Mouse (Mus musculus) heart, adult 18-20 months (tissue): ENCODE results near the gene Flii. TPM values are rescaled to one million over a fixed set of nuclear protein-coding genes. Genes with fewer than 3 reads are reported as not detected.

Experiments
- DNase-seq, 2 experiments: peaks; one replicate each; pipeline ENCODE4 v3.0.0; 2021 to 2022; ENCODE audit warnings: mixed read lengths in 1 of 2
- total RNA-seq, 2 experiments: library from RNA; stranded (reverse); gene quantifications; 2 replicates each; pipeline ENCODE4 v1.2.3; 2021

The Flii gene
- total RNA-seq, 2 experiments from 2014 or later = 124 to 129 TPM

DNA sequence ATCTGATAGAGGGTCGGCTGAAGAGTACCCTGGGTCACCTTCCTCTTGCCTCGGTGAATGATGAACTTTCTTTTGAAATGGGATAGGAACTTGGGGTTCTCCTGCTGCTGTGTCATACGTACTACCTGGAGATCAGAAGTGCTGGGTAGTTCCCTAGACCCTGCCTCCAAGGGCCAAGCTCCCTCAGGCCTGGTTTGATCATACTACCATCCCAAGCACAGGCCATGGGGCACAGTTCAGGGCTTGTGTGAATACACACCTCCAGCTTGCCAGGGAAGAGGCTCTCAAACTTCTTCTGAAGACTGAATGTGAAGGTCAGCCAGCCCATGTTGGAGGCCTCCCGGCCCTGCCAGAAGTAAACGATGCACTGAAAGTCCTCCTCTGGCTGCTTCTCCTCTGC is 11.2 kb downstream of the Flii start:
- DNase-seq = no peak

DNA sequence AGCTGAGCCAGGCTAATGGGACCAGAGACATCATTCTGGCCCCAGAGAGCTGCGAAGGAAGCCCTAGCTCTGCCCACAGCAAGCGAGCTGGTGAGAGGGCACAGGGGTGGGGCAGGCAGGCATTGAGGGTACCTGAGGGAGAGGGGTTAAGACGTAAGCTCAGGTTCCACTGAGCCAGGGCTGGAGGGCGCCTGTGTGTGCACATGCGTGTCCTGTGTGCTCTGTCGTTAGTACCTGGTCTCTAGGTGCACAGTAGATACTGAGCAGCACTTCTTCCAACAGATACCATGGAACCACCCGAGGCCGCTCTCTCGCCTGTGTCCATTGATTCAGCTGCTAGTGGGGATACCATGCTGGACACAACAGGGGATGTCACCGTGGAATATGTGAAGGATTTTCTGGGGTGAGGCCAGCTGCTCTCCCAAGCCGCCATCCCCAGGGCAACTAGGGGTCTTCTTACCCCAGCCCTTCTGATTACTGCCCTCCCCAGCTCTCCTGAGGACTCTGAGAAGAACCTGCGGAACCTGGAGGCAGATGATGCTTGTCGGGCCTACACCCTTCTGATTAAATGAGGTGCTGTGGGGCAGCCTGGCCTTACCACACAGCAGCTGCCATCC is 14.3 kb downstream of the Flii start:
- no peak for DNase-seq

DNA sequence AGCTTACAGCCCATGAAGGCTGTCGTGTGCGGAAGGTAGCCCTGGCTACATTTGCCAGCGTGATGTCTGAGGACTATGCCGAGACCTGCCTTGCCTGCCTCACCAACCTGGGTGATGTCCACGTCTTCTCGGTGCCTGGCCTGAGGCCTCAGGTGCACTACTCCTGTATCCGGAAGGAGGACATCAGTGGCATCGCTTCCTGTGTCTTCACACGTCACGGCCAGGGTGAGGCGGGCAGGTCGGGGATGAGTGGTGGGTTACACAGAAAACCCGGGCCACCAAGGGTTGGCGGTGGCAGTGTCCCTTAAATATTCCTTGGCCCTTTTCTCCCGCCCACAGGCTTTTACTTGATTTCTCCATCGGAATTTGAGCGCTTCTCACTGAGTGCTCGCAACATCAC is 15.0 kb downstream of the Flii start:
- DNase-seq = no peak

DNA sequence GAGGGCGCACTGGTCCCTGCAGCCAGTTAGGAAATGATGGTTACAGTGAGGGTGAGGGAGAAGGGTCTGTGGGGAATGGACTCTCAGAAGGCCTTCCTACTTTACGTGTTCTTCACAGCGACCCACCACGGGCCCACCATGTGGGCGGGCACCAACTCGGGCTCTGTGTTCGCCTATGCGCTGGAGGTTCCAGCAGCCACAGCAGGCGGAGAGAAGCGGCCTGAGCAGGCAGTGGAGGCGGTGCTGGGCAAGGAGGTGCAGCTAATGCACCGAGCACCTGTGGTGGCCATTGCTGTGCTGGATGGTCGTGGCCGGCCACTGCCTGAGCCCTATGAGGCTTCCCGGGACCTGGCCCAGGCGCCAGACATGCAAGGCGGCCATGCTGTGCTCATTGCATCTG is 15.8 kb downstream of the Flii start:
- no peak for DNase-seq

DNA sequence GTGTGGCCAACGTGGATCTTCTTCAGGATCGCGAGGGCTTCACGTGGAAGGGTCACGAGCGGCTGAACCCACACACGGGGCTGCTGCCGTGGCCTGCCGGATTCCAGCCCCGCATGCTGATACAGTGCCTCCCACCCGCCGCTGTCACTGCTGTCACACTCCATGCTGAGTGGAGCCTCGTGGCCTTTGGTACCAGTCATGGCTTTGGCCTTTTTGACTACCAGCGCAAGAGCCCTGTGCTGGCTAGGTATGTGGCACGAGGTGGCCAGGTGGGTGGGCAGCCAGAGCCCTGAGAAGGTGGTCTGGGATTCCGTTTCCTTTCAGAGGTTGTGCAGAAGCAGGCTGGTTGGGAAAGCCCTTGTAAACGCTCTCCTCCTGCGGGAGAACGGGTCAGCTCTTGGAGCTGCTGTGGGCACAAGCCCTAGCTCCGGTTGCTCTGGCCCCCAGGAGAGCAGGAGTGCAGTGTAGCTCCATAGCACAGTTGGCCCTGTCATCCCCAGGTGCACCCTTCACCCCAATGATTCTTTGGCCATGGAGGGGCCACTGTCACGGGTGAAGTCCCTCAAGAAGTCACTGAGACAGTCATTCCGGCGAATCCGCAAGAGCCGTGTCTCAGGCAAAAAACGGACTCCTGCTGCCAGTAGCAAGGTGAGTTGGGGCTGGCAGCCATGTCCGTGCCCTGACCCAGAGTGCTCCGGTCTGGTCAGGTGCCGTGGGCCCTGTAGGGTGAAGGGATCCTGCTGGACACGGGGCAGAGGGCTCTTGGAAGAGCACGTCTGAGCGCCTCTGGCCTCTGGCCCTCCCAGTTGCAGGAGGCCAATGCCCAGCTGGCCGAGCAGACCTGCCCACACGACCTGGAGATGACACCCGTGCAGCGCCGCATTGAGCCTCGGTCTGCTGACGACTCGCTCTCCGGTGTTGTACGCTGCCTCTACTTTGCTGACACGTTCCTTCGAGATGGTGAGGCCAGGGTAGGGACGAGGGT is 17.3 kb downstream of the Flii start:
- DNase-seq = peak; percentile 2 to 3

DNA sequence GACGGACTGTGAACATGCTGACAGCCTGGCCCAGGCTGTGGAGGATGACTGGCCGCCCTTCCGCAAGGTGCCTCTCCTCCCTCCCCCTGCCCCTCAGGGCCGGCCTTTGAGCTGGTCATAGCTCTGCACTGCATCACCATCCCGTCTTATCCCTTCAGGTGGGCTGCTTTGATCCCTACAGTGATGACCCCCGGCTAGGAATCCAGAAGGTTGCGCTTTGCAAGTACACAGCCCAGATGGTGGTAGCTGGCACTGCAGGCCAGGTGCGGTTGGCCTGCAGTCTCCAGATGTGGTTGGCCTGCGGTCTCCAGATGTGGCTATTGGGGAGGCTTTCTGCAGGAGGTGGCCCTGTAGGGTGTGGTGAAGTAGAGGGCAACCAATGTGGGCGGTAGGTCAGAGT is 18.4 kb downstream of the Flii start:
- peak; percentile 2 to 9 for DNase-seq

DNA sequence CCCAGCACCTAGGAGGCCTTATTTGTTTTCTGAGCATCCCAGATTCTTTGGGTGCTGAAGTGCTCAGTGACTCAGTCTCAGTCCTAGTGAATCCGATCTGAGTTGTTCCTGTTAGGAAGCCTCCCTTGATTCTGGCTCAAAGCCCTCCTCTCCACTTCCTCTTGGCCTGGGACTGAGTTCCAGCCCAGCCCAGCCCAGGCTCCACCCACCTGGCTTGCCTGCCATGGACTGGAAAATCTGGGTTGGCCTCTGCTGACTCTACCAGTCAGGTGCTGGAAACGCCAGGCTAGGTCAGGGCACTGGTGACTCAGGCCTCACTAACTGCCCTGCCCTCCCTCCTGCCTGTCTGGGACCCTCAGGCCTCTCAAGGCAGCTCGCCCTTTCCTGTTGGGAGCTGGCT is 19.4 kb downstream of the Flii start:
- DNase-seq = peak; percentile 95 to 96

DNA sequence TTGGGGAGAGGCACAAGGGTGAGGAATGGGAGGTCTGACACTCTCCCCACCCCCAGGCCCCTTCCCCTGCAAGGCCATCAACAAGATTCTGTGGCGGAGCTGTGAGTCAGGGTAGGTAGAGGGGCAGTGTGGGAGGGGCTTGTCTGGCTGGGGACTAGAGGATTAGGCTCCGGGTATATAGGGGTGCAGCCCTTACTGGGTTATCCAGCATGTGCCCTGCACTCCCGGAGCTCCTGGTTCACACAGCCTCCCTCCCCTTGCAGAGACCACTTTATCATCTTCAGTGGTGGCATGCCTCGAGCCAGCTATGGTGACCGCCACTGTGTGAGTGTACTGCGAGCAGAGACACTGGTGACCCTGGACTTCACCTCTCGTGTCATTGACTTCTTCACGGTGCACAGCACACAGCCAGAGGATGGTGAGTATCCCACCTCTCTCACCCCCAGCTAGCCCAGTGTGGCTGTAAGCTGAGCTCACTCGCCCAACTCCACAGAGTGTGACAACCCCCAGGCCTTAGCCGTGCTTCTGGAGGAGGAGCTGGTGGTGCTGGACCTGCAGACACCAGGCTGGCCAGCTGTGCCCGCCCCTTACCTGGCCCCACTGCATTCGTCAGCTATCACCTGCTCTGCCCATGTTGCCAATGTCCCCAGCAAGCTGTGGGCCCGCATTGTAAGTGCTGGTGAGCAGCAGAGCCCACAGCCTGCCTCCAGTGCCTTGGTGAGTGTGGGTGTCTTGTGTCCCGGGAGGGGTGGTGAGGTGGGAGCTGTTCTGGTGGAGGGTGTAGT is 20.2 kb downstream of the Flii start:
- peak in 1 of 2 experiments; percentile 6 for DNase-seq

DNA sequence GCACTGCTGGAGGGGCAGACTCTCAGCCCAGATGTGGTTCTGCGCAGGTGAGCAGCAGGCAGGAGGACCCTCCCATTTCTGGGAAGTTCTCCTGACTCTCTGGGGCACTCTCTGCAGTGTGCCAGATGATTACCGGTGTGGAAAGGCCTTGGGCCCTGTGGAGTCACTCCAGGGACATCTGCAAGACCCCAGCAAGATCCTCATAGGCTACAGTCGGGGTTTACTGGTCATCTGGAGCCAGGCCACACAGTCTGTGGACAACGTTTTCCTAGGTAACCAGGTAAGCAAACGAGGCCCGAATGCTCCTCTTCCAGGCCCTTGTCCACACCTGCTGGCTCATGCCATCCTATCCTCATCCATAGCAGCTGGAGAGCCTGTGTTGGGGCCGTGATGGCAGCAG is 21.0 kb downstream of the Flii start:
- DNase-seq = peak in 1 of 2 experiments; percentile 0

DNA sequence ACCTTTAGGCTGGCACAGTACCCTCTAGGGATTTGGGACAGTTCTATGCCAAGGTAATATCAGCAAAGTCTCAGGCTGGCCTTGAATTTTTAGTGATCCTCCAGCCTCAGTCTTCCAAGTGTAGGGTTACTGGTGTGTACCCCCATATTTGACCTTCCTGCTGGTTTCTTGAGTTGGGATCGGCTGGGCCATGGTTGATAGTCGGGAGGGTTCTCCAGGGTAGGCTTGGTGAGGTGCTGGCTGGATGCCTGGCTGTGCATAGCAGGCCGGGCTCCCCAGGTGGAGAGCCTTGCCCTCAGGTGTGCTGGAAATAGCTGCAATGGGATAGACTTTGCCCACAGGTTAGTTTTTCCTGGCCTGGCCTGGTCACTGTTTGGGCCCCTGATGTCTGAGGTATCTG is 21.8 kb downstream of the Flii start:
- peak in 1 of 2 experiments; percentile 2 for DNase-seq

DNA sequence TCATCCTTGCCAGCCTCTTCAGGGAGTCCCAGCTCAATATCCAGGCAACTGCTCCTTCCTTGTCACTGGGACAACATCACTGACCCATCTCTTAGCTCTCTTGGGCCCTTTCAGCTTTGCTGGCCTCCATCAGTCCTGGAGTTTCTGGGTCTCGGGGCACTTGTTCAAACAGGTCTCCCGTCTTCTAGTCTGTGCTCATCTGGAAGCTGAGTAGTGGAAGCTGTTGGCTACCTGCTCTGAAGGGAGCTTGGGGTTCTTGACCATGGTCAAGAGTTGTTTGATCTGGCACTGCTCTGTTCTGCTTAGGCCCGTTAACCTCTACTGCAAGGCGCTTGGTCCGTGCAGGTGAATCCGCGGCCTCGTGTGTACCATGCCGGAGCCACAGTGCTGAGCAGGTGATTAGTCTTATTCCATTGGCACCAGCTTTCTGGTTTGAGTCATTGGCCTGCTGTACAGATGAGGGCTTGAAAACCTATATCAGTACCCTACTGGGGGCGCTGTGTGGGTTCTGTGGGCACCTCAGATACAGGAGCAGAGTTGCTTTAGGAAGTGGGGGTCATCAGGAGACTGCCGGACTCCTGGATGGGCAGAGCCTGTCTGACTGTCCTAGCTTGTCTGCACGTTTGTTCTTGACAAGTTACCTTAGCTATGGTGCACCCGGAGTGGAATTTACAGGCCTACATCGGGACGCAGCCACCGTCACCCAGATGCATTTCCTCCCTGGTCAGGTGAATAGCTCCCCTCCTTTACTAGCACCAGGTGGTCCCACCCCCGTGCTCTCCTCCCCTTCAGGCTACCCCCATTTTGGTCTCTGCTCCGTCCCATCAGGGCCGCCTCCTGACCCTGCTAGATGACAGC is 22.8 kb downstream of the Flii start:
- peak; percentile 1 to 3 for DNase-seq

DNA sequence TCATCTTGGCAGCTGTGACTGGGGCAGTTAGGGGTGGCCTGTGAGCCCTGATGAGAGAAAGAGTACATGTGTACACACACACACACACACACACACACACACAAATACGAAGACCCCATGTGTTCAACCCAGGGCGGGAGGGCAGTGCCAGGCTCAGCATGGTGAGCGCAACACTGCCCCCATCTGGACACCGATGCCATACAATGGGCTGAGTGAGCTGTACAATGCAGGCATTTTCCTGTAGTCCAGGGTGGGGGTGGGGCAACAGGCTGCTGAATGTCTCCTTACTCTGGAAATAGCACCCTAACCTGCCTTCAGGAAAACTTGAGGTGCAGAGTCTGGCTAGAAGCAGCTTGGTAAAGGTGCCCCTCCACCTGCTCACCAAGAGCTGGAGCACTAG is 23.9 kb downstream of the Flii start:
- DNase-seq = peak; percentile 50 to 59

DNA sequence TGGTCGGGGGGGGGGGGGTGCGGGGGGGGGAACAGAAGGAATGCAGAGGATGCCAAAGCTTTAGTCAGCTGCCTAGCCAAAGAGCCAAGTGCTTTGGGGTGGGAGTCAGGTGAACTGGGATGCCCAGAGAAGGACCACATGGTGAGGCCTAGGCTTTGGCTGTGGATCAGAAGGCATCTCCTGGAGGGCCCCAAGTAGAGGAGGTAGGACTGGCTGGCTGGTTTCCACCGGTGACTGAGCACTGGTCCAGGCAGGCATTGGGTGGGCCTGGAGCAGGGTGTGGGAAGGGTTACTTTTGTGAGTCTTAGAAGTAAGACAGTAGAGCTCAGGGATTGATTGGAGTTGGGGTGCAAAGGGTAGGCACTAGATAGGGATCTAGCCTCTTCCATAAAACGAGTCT is 25.5 kb downstream of the Flii start:
- DNase-seq = peak; percentile 1 to 13

DNA sequence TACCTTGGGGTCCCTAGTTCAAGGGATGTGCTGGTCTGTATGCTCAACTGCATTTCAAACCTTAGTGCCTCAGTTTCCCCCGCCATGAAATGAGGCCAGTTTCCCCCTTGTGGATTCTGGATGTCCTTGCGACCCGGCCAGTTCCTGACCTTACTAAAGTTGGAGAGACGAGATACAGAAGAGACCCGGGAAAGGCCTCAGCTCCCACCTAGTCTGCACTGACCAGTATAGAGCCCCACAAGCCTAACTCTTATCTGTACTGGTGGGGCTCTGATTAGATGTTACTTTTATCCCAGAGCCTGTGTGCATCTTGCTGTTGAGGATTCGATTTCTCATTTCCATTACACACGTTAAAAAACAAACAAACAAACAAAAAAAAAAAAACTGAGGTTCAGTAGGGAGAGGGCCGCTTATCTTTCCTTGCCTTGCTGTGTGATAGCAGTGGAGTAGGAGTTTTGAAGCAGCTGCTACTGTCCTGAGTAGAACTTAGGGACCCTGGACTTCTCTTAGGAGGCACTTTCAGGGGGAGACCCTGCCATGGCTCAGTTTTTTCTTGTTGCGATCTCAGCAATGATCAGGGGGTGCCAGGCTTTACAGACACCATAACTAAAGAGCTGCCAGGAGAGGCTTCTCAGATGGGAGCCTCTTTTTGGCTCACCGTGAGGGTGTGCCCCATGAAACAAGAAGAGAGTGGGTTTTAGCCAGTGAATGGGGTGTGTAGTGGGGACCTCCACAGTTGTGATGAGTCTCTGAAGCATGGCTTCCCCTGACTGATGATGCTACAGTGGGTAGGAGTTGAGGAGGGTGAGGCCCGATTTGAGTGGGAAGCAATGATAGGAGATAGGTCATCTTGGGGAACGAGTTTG is 26.5 kb downstream of the Flii start:
- DNase-seq = peak; percentile 2 to 7

DNA sequence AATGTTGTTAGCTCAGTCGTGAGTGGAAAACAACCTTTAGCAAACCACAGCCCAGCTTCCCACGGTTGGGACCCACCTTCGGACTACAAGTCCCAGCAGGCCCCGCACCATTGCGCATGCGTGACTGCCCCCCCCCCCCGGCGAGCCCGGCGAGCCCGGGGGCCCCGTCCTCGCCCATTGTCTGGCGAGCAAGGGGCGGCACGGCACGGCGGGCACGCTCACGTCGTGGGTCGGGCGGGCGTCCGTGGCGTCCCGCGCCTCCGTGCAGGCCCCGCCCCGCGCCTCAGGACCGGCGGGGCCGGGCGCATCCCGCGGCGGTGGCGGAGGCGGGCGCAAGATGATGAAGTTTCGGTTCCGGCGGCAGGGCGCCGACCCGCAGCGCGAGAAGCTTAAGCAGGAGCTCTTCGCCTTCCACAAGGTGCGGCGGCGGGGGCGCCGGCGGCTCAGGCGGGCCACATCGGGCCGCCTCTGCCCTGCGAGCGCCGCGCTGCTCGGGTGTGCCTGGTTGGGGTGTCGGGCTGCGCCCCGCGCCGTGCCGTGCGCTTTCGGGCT is 27.5 kb downstream of the Flii start, which contains the start of gene Llgl1:
Llgl1 (plus strand) TSS at position 200 of the 552 bp plus-strand sequence.
- peak; percentile 88 to 91 for DNase-seq

DNA sequence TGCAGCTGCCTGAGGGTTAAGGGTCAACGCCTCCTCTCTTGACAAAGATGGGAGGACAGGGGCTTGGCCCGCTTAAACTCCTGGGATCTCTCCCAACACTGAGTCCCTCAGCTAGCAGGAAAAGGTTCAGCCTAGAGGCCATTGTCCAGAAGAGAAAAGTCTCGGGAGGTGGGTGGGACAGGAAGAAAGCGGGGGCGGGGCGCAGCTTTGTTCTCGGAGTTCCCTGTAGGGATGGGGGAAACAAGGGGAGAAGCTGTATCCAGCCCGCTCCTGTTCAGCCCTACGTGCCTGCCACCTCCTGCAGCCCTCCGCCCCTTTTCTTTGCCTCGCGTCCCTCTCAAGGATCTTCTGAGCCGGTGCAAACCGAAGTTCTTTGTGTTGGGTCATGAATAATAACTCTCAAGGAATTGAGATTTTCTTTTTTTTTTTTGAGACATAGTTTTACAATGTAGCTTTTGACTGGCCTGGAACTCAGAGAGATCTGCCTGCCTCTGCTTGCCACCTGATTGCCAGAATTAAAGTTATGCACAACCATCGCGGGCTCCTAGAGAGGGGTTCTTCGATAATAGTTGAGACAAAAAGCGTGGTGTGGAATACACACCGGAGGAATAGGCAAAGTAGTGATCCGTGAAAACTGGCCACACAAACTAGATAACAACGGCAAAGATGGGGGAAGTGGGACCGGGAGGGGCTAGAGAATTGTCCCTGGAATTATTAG is 28.1 kb downstream of the Flii start:
- DNase-seq = peak; percentile 88 to 91

DNA sequence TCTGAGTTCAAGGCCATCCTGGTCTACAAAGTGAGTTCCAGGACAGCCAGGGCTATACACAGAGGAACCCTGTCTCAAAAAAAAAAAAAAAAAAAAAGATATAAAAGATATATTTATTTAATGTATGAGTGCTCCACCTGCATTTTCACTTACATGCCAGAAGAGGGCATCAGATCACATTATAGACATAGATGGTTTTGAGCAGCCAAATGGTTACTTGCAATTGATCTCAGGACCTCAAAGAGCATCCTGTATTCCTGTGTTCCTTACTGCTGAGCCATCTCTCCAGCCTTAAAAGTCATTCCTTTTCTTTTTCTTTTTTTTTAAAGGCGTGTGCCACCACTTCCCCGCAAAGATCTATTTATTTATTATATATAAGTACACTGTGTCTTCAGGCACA is 29.5 kb downstream of the Flii start:
- peak; percentile 17 to 20 for DNase-seq

DNA sequence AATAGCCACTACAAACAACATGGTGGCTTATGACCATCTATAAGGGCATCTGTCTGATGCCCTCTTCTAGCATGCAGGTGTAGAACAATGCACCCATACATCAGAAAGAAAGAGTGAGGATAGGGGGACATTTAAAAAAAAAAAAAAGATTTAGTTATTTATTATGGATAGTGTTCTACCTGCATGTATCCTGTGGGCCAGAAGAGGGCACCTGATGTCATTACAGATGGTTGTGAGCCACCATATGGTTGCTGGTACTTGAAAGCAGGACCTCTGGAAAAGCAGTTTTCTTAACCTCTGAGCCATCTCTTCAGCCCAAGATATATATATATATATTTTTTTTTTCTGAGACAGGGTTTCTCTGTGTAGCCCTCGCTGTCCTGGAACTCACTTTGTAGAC is 30.9 kb downstream of the Flii start:
- DNase-seq = no peak
